Mouse (Mus musculus) urinary bladder, postnatal 25 days (tissue): ENCODE data around the gene Ssbp2.

Experiments used
- DNase-seq: peaks from one replicate; pipeline ENCODE4 v3.0.0; 2022; ENCODE audit warnings: low spot score

The Ssbp2 gene

DNA sequence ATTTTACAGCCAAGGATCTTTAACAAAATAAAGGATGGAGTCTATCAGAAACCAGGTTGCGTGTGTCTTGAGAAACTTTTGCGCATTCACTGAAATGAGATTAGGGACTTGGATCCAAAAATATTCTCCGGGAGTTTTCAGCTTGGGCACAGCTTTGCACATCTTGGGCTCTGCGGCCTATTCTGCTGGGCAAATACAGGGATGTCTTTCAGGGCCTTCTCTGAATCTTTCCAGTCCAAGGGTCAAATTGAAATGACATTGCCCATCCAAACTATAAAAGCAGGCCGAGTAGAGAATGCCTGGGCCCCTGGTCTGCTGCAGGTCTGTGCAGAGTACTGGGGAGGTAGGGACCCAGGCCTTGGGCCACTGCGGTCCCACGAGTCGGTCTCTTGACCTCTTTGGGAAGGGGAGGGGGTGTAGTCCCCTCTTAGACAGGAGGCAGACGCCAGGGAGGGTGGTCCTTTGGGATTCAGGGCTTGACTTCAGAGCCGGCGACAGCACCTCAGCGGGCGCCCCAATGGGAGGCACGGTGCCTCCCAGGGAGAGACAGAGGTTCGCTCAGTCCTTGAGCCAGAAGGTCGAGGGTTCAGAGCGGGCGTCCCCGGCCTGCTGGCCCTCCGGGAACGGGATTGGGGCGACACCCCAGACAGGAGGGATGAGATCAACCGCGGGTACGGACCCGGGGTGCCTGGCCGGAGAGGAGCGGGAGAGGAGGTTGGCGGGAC lies at the start of gene Ssbp2:
TSS of gene Ssbp2 (plus strand) at position 388 of the 725 bp plus-strand sequence.
- DNase-seq: no peak

DNA sequence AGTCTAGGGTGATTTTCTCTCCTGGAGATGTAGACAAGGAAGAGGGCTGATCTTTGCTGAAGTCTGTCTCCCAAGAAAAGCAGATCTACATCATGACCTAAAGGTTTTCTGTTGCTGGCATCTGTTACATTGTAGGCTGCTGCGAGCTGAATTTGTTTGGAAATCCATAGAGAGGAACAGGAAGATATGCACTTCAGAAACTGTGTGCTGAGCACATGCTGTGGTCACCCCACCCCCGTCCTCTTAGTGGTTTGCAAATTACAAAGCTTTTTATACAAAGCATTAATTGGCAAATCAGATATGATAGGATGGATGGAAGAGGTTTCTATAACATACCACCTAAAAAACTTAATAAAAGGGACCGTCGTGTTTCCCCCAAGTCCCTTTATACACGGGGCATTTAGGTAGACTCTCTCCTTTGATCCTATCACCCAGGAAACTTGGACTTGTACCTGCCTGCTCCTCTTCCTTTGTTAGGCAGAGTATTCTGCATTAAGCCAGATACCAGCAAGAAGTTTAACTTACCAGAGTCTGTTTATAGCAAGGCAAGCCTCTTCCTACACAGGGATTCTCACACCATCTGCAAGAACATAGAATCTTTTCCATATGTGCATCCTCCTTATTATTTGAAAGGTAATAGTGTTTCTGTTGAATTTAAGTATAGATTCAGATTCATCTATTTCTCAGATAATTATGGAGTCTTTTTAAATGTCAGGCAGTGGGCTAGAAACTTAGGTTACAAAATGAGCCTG lies 46.2 kb upstream of the Ssbp2 start:
- DNase-seq: no peak

DNA sequence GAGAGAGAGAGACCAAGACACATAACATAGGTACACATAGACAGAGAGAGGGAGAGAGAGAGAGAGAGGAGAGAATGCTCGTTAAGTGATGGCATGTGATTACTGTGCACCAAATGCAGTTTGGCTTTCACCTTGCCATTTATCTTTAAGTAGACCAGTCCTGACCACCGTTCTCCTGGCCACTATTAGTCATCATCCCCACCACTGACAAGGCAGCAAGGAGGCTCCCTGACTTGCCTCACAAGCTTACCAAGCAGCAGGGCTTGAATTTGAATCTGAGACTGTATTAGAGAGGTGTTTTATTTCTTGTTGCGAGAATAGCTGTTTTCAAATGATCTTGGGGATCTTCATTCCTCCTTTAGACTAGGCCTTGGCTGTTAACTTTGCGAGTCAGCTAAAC lies 44.2 kb upstream of the Ssbp2 start:
- no peak for DNase-seq

DNA sequence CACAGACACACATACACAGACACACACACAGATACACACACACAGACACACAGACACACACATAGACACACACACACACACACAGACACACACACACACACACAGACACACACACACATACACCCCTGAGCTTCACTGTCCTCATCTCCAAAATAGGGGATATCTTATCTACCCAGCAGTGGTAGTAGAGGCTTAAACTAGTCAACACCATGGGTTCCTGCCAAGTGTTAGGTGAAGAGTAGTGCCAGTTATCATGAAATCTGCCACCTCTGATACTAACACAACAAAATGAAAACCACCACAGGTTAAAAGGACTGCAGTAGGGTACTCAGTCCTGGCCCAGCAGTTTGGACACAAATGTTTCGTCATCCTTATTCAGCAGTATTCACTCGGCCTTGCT lies 43.4 kb upstream of the Ssbp2 start:
- DNase-seq: no peak

DNA sequence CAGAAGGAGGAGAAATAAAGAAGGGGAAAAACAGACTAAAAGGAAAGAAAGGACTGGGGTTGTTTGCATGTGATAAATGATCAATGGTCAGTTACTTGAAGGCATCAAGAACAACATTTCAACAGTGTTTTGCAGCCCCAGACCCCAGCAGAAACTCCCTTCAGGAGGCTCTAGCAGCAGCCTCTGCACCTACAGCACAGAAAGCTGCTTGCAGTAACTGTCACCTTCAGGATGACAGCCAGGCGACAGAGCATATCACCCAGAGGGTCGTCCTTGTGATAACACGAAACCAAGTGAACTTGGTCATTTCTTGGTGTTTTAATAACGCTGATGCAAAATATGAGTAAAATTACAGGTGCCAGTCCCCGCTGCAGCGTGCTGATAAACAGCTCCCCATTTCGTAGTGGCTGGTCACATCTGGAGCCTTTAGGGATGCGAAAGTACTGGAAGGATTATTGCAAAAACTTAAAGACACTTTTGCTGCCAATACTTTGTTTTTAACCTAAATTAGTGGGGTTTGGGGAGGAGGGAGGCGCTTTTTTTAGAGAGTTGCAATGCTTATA lies 38.6 kb upstream of the Ssbp2 start:
- DNase-seq: peak; percentile 52

DNA sequence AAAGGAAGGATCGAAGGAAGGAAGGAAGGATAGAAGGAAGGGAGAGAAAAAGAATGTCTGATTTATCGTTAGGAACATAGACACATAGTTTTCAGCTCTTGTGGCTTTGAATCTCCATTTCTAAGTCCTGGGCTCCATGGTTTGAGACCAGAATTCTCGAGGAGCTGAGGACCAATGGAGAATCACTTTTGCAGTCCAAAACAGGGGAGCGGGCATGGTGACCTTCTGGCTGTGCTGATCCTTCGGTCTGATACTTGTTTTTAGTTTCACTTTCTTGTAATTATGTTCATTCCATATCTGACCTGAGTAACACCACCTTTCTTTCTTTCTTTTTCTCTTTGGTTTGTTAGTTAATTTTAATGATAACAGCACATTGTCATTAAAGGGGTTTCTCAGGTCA lies 29.2 kb upstream of the Ssbp2 start:
- DNase-seq: no peak

DNA sequence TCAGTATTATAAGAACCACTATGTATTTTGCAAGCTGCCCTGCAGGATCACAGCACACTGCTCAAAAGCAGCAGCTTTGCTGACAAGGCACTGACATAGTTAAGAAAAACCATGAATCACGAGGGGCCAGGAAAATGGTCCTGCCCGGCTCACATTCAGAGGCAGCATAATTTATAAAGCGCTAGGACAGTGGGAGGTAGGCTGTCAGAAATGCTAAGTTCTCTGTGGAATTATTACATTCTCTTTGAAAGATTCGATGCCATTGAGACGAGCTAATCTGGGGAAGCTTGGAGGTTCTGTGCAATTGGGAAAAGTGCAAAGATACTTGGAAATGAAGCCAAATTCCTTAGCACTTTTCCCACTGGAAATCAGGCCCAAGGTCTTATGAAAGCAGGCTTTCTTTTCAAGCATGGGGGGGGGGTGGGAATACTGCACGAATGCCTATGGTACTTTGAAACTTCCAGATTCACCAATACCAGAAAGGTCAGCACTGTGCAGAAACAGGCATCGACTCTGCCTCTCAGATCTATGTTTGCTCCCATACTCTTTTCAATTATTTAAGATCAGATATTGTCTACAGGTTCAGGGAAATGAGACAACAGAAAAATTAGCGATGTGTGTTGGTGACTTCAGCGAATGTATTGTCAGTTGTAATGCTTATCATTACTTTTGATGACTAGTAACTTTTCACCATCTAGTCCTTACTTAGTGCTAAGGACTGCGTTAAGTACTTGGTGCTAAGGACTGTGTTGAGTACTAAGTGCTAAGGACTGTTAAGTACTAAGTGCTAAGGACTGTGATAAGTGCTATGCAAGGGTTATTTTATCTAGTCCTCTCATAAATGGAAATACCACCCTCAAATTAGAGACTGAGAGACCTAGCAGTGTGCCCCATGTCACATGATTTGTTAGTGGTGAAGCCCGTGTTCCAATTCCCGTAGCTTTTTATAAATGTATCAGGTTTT lies 28.4 kb upstream of the Ssbp2 start:
- no peak for DNase-seq

DNA sequence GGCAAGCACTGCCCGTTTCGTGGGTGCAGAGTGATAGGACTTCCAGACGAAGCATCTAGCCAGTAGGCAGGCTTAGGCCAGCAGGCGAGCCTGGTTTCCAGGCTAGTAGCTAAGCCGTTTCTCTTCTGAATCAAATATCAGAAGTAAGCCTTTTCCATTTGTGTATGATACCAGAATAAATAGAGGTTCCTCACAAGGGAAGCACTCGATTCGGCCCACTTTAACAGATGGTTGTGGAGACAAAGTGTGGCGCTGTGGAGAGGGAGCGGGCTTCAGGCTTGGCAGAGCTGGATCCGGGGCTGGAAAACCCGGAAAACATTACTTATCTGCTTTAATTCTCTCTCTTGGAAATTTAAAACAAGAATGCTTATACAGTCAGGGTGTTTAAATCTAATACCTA lies 27.1 kb upstream of the Ssbp2 start:
- DNase-seq: no peak

DNA sequence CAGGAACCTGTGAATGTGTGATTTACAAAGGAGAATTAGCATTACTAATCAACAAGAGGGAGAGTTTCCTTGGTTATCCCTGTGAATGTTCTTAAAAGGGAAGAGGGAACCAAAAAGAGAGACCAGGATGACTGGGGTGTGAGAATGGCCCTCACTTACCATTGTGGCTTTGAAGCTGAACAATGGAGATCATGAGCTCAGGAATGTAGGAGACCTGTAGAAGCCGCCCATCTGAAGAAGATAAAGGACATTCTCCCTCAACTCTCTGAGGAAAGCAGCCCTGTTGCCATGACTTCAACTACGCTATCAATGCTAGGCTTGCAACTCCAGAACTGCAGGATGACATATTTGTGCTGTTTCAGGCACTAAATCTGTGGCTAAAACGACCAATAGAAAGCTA lies 22.2 kb upstream of the Ssbp2 start:
- DNase-seq: no peak

DNA sequence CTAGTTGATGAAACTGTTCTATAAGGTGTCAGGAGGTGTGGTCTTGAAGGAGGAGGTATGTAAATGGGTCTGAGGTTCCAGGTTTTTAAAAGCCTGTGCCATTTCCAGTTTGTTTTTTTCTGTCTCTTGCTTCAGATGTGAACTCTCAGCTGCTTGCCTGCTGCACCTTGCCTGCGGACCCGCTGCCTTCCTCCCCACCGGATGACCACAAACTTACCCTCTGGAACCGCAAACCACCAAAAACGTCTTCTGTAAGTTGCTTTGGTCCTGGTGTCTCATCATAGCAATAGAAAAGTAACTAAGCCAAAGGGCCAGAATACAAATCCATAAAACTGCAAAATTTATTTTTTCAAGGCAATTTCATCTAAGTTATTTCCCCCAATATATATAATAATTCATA lies 18.6 kb upstream of the Ssbp2 start:
- DNase-seq: no peak

DNA sequence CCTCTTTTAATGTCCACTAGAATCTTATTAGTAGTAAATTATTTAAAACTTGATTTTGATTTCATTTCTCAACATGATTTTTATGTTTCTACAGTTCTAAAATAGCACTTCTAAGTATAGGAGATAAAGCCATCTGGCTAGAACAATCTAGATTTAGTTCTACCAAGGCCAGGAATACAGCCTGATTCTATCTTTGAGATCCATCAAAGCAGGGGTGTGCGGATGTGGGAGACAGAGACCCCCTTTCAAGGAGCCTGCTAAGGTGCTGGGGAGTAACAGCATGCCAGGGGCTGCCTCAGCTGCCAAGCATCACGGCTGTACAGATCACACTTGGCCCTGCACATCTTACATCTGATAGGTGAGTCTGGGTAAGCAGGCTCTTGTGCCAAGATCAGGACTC lies 13.4 kb upstream of the Ssbp2 start:
- no peak for DNase-seq

DNA sequence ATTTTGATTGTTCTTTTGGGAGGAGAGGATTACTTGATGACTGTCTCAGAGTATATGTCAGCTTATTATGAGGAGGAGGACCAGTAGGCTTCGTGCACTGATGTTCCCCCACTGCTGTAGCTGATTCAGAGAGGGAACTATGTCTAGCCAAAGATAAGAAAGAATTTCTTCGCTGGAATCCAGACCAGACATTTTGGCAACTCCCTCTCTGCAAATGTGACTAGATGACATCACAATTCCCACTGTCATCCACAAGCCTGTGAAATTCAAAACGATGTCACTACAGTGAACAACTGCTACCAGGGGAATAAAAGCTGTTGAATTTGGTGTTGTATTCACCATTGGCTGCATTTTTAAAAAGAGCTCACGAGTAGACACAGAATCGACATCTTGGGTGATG lies 11.1 kb upstream of the Ssbp2 start:
- no peak for DNase-seq

DNA sequence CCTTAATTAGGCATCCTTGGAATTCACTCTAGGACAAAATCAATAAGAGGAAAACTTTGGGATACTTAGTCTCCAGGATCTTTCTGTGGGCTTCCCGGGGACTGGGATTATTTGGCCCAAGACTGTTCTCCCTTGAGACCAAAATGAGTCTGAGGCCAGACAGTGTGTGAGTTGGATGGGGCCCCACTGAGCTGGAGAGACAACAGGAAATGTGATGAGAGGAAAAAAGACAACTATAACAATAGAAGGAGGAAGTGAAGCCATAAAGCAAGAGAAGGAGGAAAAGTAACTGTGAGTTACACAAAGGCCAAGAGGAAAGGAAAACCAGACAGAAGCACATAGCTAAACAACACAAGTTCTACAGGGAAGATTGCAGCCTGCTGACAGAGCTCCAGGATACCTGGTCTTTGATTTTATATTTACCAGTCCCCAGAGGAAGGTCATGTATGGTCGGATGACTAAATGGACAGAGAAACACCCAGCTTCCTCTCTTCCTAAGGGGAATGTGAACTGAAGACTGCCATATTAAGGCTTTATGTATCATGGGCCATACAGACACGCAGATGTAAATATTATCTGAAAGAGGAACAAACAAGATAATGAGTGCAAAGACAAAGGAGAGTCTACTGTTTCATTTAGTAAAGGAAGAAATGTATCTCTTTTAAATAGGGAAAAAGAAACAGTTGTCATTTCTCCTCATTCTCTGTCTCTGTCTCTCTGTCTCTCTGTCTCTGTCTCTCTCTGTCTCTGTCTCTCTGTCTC lies 8.5 kb upstream of the Ssbp2 start:
- DNase-seq: no peak

DNA sequence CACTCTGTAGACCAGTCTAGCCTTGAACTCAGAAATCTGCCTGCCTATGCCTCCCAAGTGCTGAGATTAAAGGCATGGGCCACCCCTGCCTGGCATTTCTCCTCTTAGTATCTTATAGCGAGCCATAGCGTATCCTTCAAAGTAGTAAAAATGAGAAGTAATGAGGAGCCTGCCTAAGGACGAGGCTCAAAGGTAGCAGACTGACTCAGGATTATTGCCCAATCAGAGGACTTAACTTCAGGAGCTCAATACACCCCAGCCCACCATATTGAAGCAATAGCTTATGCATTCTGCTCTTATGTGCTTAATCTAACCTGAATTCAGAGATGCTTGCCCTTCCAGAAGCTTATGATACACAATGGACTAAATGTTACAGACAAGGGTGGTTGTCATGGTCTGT lies 7.8 kb upstream of the Ssbp2 start:
- no peak for DNase-seq

DNA sequence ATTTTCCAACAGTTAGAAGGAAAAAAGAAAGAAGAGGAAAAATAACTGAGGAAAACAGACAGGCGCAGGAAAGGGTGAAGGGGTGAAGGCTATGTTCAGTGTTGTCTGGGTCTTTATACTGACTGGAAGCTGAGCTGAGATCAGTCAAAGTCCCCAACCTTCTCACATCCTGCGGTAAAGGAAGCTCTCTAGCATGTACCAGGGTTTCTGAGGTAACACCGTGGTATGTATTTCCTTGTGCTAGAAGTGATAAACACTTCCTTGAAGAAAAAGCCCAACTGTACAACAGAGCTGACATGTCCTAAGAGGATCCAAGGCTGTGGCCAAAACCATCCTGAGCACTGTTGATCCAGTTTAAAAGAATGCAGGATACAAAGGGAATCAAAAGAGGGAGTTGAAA lies 6.8 kb upstream of the Ssbp2 start:
- no peak for DNase-seq

DNA sequence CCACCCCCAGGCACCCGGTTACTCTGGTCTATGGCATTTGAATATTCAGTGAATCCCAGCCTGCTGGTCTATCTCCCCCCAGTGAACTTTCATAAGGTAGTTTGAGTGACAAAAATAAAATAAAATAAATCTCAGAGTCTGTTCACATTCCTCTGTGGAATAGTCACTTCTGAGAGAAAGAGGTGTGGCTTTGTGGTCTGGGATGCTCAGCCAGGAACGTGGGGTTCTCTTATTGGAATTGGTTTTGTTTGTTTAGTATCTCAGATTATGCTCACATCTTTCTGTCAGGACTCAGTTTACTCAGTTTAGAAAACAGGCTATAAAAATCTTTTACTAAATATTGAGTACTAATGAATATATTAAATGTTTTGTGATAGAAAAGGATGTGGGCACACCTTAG lies 4.0 kb upstream of the Ssbp2 start:
- no peak for DNase-seq

DNA sequence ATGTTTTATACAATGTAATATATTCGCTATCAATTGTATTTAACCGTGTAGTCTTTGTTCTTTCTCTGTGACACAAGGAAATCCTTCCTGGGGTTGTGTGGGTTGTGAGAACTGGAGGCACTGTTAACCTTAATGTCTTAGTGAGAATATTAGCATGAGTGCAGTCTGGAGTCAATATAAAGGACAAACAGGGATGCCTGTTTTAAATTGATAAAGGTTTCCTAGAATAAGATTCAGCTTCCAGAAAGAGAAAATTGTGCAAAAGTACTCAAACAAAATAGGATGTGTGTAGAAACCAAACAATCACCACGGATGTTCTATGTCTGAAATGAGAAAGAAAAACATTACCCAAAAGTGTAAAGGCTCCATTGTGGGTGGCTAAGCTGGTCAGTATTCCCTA lies 3.3 kb upstream of the Ssbp2 start:
- DNase-seq: no peak

DNA sequence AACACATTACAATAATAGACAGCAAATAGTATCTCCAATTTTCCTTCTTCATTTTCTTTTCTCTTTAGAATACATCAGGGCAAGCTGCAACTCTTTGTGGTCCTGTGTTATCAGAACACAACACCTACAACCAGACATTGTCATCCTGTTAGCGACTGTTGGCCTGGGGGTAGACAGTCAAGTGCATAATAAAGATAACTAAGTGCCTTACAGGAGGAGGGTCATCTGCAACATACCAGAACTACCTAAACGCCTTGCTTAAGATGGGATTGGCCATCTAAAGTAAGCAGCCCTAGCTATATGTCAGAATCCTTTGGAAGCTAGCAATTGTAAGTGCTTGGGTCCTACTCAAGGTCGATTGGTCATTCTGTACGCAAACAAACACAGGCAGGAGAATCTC lies 2.1 kb upstream of the Ssbp2 start:
- no peak for DNase-seq

DNA sequence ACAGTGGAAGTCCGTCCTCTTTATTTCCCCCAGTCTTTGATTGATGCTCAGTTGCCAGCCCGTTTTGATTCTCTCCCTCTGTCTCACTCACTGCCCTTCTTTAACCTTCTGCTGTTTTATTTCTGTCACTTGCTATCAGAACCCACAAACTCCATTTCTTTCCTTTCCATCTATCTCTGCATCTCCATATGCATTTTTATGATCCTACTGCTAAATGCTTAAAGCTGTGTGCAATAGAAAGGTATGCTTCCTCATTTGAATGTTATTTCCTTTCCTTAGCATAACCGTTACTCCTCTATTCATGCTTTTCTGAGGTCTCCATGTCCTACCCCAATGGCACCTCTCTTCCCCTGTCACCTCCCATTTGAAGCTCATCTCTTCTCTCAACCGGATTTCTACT lies 594 bp upstream of the Ssbp2 start:
- DNase-seq: no peak

DNA sequence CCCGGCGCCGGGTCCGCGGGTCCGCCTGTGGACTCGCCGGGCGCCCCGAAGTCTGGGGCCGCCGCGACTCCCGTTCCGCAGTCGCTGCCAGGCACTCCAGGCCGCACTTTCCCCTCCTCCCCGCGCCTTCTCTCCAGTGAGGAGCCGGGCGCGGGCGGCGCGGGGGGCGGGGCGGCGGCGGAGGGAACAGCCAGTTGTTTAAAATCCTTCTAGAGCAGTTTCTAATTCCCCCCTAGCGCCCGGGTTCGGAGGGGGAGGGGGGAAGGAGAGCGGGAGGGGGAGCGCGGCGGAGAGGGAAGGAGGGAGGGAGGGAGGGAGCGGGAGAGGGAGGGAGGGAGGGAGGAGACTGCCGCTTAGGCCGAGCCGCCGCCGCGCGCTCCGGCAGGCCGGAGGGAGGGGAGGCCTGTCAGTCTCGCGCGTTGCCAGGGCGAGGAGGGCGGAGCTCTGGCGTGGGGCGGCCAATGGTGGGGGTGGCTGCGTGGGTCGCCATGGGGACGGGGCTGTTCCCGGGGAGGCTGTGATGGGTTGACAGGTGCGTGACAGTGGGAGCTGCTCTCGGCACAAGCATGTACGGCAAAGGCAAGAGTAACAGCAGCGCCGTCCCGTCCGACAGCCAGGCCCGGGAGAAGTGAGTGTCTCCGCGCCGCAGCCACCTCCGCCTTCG lies 670 bp downstream of the Ssbp2 start:
- peak; percentile 99 for DNase-seq

DNA sequence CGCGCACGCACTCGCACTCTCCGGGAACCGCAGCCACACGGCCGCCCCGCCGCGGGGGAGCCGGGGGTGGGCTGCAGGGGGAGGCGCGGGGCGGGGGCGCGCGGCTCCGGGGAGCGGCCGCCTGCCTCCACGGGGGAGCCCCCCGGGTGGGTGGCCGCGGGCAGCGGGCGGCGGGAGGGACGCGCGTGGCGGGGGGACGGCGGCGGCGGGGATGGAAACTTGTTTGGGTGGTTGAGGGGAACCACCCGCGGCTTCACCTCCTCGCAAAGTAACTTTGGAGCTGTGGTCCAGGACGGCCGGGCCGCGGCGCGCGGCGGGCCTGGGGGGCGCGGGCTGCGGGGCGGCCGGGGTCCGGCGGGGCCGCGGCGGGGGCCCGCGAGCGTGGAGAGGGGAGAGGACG lies 1.2 kb downstream of the Ssbp2 start:
- DNase-seq: no peak
